Mouse (Mus musculus) right cerebral cortex, postnatal 4 days (tissue): ENCODE data around the gene Gba2.
"Not testable (repeated sequence)": the region's sequence is repeated elsewhere in the genome, so short reads cannot be mapped to it uniquely, and the experiment has no call there.

ENCODE experiments used
- DNase-seq: peaks from one replicate; pipeline ENCODE4 v3.0.0-alpha.2; 2022

The Gba2 gene

GRCm38 (mm10) chr4:43578376-43579204 is at the start of gene Gba2, which contains the start of gene Rgp1:
Gba2 (minus strand) TSS chr4:43578873.
Rgp1 (plus strand) TSS chr4:43578715.
- peak; percentile 78 for DNase-seq

- no peak for DNase-seq
Observed at GRCm38 (mm10) chr4:43620146-43620778, 41.6 kb upstream of the Gba2 start.

- no peak for DNase-seq
Observed at GRCm38 (mm10) chr4:43613060-43613730, 34.5 kb upstream of the Gba2 start.

- DNase-seq, result no peak
Observed at GRCm38 (mm10) chr4:43612534-43612933, 33.9 kb upstream of the Gba2 start.

- no peak for DNase-seq
Observed at GRCm38 (mm10) chr4:43604751-43605685, 26.3 kb upstream of the Gba2 start.

- no peak for DNase-seq
Observed at GRCm38 (mm10) chr4:43604099-43604498, 25.4 kb upstream of the Gba2 start.

GRCm38 (mm10) chr4:43600195-43600934 is 21.7 kb upstream of the Gba2 start:
- DNase-seq, result no peak

GRCm38 (mm10) chr4:43598650-43599380 is 20.1 kb upstream of the Gba2 start:
- DNase-seq, result no peak

GRCm38 (mm10) chr4:43598200-43598599 is 19.5 kb upstream of the Gba2 start:
- DNase-seq, result no peak

- DNase-seq, result not testable (repeated sequence)
Observed at GRCm38 (mm10) chr4:43596597-43596996, 17.9 kb upstream of the Gba2 start.

- DNase-seq, result no peak
Observed at GRCm38 (mm10) chr4:43593453-43593852, 14.8 kb upstream of the Gba2 start.

GRCm38 (mm10) chr4:43591961-43592360 is 13.3 kb upstream of the Gba2 start:
- DNase-seq, result no peak

GRCm38 (mm10) chr4:43591543-43591942 is 12.9 kb upstream of the Gba2 start:
- no peak for DNase-seq

- DNase-seq, result no peak
Observed at GRCm38 (mm10) chr4:43587681-43588080, 9.0 kb upstream of the Gba2 start.

GRCm38 (mm10) chr4:43586411-43586810 is 7.7 kb upstream of the Gba2 start:
- DNase-seq, result no peak

- DNase-seq, result no peak
Observed at GRCm38 (mm10) chr4:43585682-43586081, 7.0 kb upstream of the Gba2 start.

GRCm38 (mm10) chr4:43584444-43585416 is 6.1 kb upstream of the Gba2 start, which contains the start of gene Msmp:
Msmp (minus strand) TSS chr4:43584494.
- DNase-seq, result no peak

- no peak for DNase-seq
Observed at GRCm38 (mm10) chr4:43583421-43583820, 4.7 kb upstream of the Gba2 start.

- no peak for DNase-seq
Observed at GRCm38 (mm10) chr4:43582241-43582640, 3.6 kb upstream of the Gba2 start.

GRCm38 (mm10) chr4:43581381-43581780 is 2.7 kb upstream of the Gba2 start:
- DNase-seq, result no peak
